Mouse (Mus musculus): ENCODE measurements around the gene Ssh2.

- TF ChIP-seq TAL1 (IDR thresholded peaks at IDR 0.05; ENCODE audit: low read length) (no peak), GATA1 (IDR thresholded peaks at IDR 0.05; ENCODE audit: low read length) (no peak)
Measured at GRCm38 (mm10) chr11:77503511-77503910, 287.4 kb downstream of the Ssh2 start.
